Mouse (Mus musculus): ENCODE results near the gene Serpine1. TPM values are rescaled to one million over a fixed set of nuclear protein-coding genes. Genes with fewer than 3 reads are reported as not detected.

Serpine1 gene
- polyA plus RNA-seq, 1 experiment from 2014 or later = 0.51 TPM

- Histone ChIP-seq H3K4me1 (peaks cover 17% of the 10 kb centered on the region), H3K9me3 (0 out of 2 replicates have a peak, but pooled peaks cover 4% of the 10 kb centered on the region), H3K27me3 (ENCODE audit: insufficient read depth, poor library complexity, severe bottlenecking) (no peaks in the 10 kb centered on the region), H3K36me3 (peaks cover 19% of the 10 kb centered on the region), H3K4me3 (no peak overlapping the region), H3K27ac (no peak overlapping the region)
- DNase-seq (ENCODE audit: low spot score) = no peak
- WGBS = 82% methylated on average over 8 of the region's 8 CpGs
Measured at GRCm38 (mm10) chr5:137107670-137108069, 35.6 kb upstream of the Serpine1 start.

GRCm38 (mm10) chr5:137107024-137107423, 35.0 kb upstream of the Serpine1 start:
- Histone ChIP-seq H3K27ac (no peak overlapping the region), H3K4me1 (peaks cover 22% of the 10 kb centered on the region), H3K27me3 (ENCODE audit: insufficient read depth, poor library complexity, severe bottlenecking) (no peaks in the 10 kb centered on the region), H3K9me3 (0 out of 2 replicates have a peak, but pooled peaks cover 4% of the 10 kb centered on the region), H3K4me3 (0 out of 2 replicates have a peak overlapping the region, but pooled peaks have one; percentile 3), H3K36me3 (peaks cover 14% of the 10 kb centered on the region; the same call in 1 of the 2 replicates)
- DNase-seq (ENCODE audit: low spot score) = peak; percentile 87
- 10% methylated on average over 6 of the region's 6 CpGs for WGBS

DNA sequence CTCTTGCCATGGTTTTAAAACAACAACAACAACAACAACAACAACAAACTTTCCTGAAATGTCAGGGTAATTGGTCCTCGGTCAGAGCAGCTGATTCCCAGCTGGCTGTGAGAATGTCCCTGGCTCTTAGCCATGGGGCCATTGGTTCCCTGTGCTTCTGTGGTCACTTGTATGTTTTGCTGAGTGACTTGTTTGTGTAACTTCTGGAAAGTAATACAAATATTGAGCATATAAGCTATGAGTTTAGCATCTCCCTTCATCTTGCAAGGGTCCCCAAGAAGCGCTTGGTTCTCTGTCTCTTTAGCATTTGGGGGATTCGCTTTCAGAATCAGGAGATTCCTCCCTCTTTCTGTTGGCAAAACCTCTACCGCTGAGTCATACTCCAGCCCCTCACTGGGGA, 34.4 kb upstream of the Serpine1 start:
- whole genome bisulfite sequencing = 76% methylated on average over 4 of the region's 4 CpGs
- H3K27me3 ChIP-seq (ENCODE audit: insufficient read depth, poor library complexity, severe bottlenecking) = no peaks in the 10 kb centered on the region
- no peak for DNase-seq (ENCODE audit: low spot score)
- no peak overlapping the region for H3K27ac ChIP-seq
- H3K9me3 ChIP-seq = 0 out of 2 replicates have a peak, but pooled peaks cover 4% of the 10 kb centered on the region
- H3K4me1 ChIP-seq = peaks cover 23% of the 10 kb centered on the region
- H3K36me3 ChIP-seq = peaks cover 8% of the 10 kb centered on the region; the same call in 1 of the 2 replicates
- no peak overlapping the region for H3K4me3 ChIP-seq

- 85% methylated on average over 2 of the region's 2 CpGs for WGBS
- peak overlapping the region; percentile 82 for H3K27ac ChIP-seq
Measured at GRCm38 (mm10) chr5:137103969-137104368, 31.9 kb upstream of the Serpine1 start.

DNA sequence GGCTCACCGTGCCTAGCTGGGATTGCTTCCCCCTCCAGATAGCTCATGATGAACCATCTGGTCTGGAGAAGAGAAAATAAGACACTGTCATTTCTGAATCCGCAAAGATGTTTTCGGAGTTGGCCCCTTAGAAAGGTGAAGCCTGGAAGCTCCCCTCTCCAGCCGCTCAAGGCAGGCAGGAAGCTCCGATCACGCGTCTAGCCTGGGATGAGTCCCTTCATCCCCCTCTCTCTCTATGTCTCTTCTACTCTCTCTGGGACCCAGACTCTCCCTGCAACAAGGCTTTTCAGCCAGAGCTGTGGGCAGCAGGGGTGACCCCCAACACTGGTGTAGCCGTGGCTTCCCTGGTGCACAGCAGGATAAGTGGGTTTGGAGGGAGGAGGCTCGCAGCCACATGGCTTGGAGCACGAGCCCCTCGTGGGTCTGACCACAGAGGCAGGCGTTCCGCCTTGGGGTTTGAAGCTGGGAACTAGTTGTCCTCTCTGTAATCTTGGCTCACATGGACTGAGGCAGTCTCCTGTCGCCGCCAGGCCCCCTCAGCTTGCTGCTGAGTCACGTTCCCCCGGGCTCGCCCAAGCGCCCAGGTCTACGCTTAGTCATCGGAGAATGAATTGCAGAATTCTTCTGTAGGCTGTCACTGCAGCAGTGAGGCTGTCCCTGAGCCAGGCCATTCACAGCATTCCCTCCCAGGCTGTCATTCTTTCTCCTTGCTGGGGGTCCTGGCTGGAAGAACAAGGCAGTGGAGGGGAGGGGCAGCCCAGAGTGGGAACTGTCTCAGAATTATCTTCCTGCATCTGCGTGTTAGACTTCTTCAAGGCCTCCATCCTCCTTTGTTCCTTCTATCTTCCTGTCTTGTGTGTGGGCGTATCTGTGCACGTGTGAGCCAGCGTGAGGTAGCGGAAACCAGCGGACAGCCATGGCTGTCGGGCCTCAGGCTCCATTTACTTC, 30.8 kb upstream of the Serpine1 start:
- DNase-seq (ENCODE audit: low spot score) = peak; percentile 90
- peak overlapping the region; percentile 82 for H3K27ac ChIP-seq
- WGBS = 56% methylated on average over 28 of the region's 28 CpGs
- H3K36me3 ChIP-seq = no peaks in the 10 kb centered on the region
- peaks cover 21% of the 10 kb centered on the region for H3K4me1 ChIP-seq
- no peaks in the 10 kb centered on the region; the same call in 1 of the 2 replicates for H3K27me3 ChIP-seq (ENCODE audit: insufficient read depth, poor library complexity, severe bottlenecking)
- H3K9me3 ChIP-seq = no peaks in the 10 kb centered on the region
- H3K4me3 ChIP-seq = peak overlapping the region; percentile 29; the same call in 1 of the 2 replicates

More at GRCm38 (mm10) chr5:137103969-137104368, 31.9 kb upstream of the Serpine1 start:
- Histone ChIP-seq H3K4me3 (no peak overlapping the region), H3K36me3 (no peaks in the 10 kb centered on the region), H3K4me1 (peaks cover 21% of the 10 kb centered on the region), H3K9me3 (no peaks in the 10 kb centered on the region), H3K27me3 (ENCODE audit: insufficient read depth, poor library complexity, severe bottlenecking) (no peaks in the 10 kb centered on the region; the same call in 1 of the 2 replicates)
- no peak for DNase-seq (ENCODE audit: low spot score)

- Histone ChIP-seq H3K4me3 (no peak overlapping the region), H3K27ac (peak overlapping the region; percentile 82; the same call in 1 of the 2 replicates), H3K27me3 (ENCODE audit: insufficient read depth, poor library complexity, severe bottlenecking) (no peaks in the 10 kb centered on the region; the same call in 1 of the 2 replicates), H3K4me1 (peaks cover 21% of the 10 kb centered on the region), H3K36me3 (no peaks in the 10 kb centered on the region), H3K9me3 (no peaks in the 10 kb centered on the region)
- 73% methylated on average over 10 of the region's 10 CpGs for WGBS
- DNase-seq (ENCODE audit: low spot score) = no peak
Measured at GRCm38 (mm10) chr5:137102078-137102477, 30.0 kb upstream of the Serpine1 start.

DNA sequence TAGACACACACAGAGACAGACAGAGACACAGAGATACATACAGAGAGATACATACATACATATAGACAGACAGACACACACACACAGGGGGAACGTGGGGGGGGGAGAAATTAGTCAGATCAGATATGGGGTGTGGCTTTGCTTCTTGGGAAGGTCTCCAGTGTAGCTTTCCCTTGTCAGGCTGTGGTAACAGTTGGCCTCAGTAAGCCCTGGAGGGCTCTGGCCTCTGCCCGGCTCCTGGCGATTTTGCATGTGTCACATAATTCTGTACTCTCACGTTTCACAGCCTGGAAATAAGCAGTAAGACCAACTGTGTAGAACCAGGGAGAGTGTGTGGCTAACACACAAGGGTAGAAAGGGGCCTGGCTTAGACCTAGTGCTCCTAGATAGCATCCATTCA, 28.6 kb upstream of the Serpine1 start:
- Histone ChIP-seq H3K27ac (no peak overlapping the region), H3K4me3 (no peak overlapping the region), H3K27me3 (ENCODE audit: insufficient read depth, poor library complexity, severe bottlenecking) (no peaks in the 10 kb centered on the region; the same call in 1 of the 2 replicates), H3K4me1 (peaks cover 17% of the 10 kb centered on the region), H3K36me3 (no peaks in the 10 kb centered on the region), H3K9me3 (no peaks in the 10 kb centered on the region)
- DNase-seq (ENCODE audit: low spot score) = no peak
- 60% methylated on average over 4 of the region's 4 CpGs for WGBS

GRCm38 (mm10) chr5:137098418-137098817, 26.4 kb upstream of the Serpine1 start:
- 68% methylated on average over 11 of the region's 11 CpGs for WGBS
- Histone ChIP-seq H3K4me3 (no peak overlapping the region), H3K4me1 (peaks cover 13% of the 10 kb centered on the region), H3K27me3 (ENCODE audit: insufficient read depth, poor library complexity, severe bottlenecking) (no peaks in the 10 kb centered on the region; the same call in 1 of the 2 replicates), H3K36me3 (no peaks in the 10 kb centered on the region), H3K27ac (no peak overlapping the region), H3K9me3 (no peaks in the 10 kb centered on the region)
- DNase-seq (ENCODE audit: low spot score) = no peak

DNA sequence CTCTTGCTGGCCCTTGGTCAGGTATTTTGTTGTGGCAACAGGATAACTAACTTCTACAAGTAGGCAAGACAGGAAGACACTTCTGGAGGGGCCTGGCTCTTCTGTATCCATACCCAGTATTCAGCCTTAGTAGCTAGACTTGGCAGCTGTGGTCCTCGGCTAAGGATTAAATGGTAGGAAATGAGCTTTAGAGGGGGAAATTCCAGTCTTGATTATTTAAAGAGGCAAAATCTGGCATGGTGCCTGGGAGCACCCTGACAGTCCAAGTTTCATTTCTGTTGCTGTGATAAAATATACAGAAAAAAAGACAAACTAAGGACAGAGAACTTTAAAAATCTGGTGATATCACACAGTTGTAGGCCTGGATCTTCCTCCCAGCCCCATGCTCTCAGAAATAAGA, 24.0 kb upstream of the Serpine1 start:
- Histone ChIP-seq H3K4me1 (no peaks in the 10 kb centered on the region), H3K4me3 (no peak overlapping the region), H3K27ac (no peak overlapping the region), H3K36me3 (no peaks in the 10 kb centered on the region), H3K9me3 (no peaks in the 10 kb centered on the region), H3K27me3 (ENCODE audit: insufficient read depth, poor library complexity, severe bottlenecking) (no peaks in the 10 kb centered on the region; the same call in 1 of the 2 replicates)
- 61% methylated on average over 1 of the region's 1 CpGs for WGBS
- no peak for DNase-seq (ENCODE audit: low spot score)

DNA sequence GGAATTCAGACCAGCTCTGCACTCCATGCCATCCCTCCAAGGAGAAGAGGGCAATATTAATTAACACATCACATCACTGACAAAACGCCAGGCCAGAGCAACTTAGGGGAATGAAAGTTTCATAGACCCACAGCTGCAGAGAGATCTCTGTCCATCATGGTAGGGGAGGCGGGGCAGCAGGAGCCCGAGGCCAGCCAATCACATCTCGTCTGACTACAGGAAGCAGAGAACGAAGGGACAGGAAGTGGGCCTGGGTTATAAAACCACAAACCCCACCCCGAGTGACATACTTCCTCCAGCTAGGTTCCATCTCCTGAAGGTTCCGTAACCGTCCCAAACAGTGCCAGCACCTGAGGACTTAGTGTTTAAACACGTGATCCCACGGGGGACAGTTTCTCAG, 23.1 kb upstream of the Serpine1 start:
- WGBS = 78% methylated on average over 10 of the region's 10 CpGs
- no peaks in the 10 kb centered on the region; the same call in 1 of the 2 replicates for H3K27me3 ChIP-seq (ENCODE audit: insufficient read depth, poor library complexity, severe bottlenecking)
- no peak for DNase-seq (ENCODE audit: low spot score)
- no peak overlapping the region for H3K27ac ChIP-seq
- no peaks in the 10 kb centered on the region for H3K36me3 ChIP-seq
- no peak overlapping the region for H3K4me3 ChIP-seq
- H3K4me1 ChIP-seq = no peaks in the 10 kb centered on the region
- H3K9me3 ChIP-seq = no peaks in the 10 kb centered on the region

DNA sequence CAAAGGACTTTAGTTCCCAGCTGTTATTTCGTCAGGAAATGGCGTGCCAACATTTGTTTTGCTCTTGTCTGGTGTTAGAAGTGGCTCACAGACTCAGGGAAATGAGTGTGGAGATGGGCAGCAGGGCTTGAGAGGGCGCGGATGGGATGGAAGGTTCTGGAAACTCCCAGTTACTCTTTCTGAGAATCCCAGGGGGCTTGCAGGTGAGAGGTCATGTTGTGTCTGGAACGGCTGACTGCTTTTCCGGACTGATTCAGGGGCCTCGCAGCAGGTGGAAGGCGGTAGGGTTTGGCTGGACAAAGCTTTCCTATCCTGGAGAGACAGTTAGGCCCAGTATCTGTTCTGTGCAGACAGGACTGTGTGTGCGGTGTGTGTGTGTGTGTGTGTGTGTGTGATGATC, 21.7 kb upstream of the Serpine1 start:
- Histone ChIP-seq H3K27ac (no peak overlapping the region), H3K27me3 (ENCODE audit: insufficient read depth, poor library complexity, severe bottlenecking) (no peaks in the 10 kb centered on the region), H3K9me3 (no peaks in the 10 kb centered on the region), H3K36me3 (no peaks in the 10 kb centered on the region), H3K4me1 (0 out of 2 replicates have a peak, but pooled peaks cover 3% of the 10 kb centered on the region), H3K4me3 (no peak overlapping the region)
- WGBS = 67% methylated on average over 9 of the region's 9 CpGs
- DNase-seq (ENCODE audit: low spot score) = no peak

DNA sequence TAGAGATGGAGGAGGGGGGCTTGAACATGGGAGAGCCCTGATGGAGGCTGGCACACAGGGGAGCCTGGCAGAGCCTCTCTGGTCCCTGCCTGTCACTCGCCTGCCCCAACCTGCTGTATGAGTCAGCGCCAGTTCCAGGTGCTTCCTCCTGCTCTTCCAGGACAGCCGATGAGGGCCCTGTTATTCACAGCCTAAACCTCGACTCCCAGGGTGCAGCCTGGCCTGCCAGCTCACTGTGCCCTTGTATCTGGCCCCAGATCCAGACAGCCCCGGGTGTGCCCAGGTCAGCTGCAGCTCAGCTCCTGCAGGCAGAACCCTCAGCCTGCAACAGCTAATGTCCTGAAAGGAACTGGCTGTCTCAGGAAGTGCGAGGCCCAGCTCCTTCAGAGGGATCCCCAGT, 19.5 kb upstream of the Serpine1 start:
- 66% methylated on average over 6 of the region's 6 CpGs for WGBS
- Histone ChIP-seq H3K4me1 (0 out of 2 replicates have a peak, but pooled peaks cover 3% of the 10 kb centered on the region), H3K27ac (no peak overlapping the region), H3K27me3 (ENCODE audit: insufficient read depth, poor library complexity, severe bottlenecking) (no peaks in the 10 kb centered on the region), H3K4me3 (no peak overlapping the region), H3K9me3 (no peaks in the 10 kb centered on the region), H3K36me3 (no peaks in the 10 kb centered on the region)
- no peak for DNase-seq (ENCODE audit: low spot score)

DNA sequence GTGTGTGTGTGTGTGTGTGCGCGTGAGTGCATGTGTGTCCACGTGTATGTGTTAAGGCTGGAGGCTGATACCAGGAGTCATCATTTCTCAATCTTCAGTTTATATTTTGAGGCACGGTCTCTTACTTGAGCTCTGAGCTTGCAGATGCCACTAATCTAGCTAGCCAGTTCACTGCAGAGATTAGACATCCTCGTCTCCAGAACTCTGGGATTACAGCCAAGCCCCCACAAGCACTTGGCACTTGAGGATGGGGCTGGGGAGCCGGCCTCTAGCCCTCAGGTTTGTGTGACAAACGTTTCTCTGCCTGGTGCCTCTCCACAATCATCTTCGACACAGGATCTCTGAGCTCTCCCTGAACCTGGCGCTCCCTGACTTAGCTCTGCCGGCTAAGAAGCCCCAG, 18.8 kb upstream of the Serpine1 start:
- H3K4me3 ChIP-seq = no peak overlapping the region
- DNase-seq (ENCODE audit: low spot score) = no peak
- 68% methylated on average over 10 of the region's 10 CpGs for WGBS
- no peaks in the 10 kb centered on the region for H3K9me3 ChIP-seq
- H3K36me3 ChIP-seq = no peaks in the 10 kb centered on the region
- 0 out of 2 replicates have a peak, but pooled peaks cover 3% of the 10 kb centered on the region for H3K4me1 ChIP-seq
- H3K27ac ChIP-seq = no peak overlapping the region
- no peaks in the 10 kb centered on the region for H3K27me3 ChIP-seq (ENCODE audit: insufficient read depth, poor library complexity, severe bottlenecking)
